Mouse (Mus musculus) adrenal gland, postnatal 25 days (tissue): ENCODE data around the gene Plxnc1. TPM values are rescaled to one million over a fixed set of nuclear protein-coding genes. Genes with fewer than 3 reads are reported as not detected.

Experiments used
- DNase-seq: peaks from one replicate; pipeline ENCODE4 v3.0.0; 2021; ENCODE audit warnings: mixed read lengths
- total RNA-seq: library from RNA; stranded (reverse); gene quantifications from 2 replicates; pipeline ENCODE4 v1.2.3, GENCODE M21; 2021

Gene Plxnc1
- total RNA-seq, 1 experiment from 2014 or later, result 1.5 TPM

GRCm38 (mm10) chr10:94741459-94741858 lies 203.2 kb downstream of the Plxnc1 start:
- DNase-seq, result no peak
